Mouse (Mus musculus): ENCODE data around the gene Clasrp.

The Clasrp gene

DNA sequence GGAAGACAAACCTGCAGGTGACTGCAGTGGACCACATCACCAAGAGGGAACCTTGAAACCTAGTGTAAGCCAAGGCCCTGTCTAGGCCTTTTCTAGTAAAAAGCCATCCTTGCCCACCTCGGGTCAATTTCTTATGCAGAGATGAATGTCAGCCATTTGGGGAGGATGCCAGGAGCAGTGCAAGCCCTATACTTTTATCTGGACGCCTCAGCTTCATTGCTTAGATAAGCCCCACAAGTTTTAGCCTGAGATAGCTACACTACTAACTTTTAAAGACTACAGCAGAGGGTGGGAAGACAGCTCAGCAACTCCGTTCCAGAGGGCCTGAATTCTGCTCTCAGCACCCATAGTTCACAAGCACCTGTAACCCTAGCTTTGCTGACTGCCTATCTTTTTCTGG is 40.4 kb downstream of the Clasrp start:
- peak in 1 of 2 experiments; percentile 57 for DNase-seq (ENCODE audit: low spot score in 2 of 2)

DNA sequence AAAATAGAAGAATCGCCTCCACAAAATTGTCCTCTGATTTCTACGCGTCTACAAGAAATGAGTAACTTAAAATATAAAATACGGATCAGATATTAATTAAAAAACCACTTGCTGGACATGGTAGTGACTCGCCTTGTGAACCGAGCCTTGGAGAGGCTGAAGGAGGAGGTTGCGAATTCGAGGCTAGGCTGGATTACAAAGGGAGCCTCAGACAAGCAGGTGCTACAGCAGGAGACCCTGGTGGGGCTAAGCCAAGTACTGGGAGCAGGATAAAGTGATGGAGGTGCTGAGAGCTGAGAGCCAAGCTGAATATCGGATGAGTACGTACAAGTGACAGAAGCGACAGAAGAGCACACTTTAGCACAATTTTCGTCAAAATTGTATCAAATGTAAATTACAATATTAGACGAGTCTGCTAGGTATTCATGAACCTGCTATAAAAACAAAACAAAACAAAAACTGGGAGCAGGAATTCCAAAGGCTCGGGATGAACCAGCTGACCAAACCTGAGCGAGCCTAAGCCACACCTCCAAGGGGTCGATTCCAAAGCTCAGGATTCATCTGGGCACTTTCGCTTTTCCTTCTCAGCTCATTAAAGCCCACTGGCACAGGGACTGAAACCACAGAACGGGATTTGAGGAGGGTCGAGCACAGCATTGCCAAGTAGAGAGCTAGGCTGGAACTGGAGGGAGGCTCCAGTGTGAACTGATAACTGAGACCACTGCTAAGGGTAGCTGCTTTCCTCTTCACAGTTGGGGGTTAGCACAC is 41.5 kb downstream of the Clasrp start, which contains the start of gene Ppp1r37:
Gene Ppp1r37, minus strand, starts transcription at position 434 of the 768 bp plus-strand sequence.
- peak in 1 of 2 experiments; percentile 18 for DNase-seq (ENCODE audit: low spot score in 2 of 2)

DNA sequence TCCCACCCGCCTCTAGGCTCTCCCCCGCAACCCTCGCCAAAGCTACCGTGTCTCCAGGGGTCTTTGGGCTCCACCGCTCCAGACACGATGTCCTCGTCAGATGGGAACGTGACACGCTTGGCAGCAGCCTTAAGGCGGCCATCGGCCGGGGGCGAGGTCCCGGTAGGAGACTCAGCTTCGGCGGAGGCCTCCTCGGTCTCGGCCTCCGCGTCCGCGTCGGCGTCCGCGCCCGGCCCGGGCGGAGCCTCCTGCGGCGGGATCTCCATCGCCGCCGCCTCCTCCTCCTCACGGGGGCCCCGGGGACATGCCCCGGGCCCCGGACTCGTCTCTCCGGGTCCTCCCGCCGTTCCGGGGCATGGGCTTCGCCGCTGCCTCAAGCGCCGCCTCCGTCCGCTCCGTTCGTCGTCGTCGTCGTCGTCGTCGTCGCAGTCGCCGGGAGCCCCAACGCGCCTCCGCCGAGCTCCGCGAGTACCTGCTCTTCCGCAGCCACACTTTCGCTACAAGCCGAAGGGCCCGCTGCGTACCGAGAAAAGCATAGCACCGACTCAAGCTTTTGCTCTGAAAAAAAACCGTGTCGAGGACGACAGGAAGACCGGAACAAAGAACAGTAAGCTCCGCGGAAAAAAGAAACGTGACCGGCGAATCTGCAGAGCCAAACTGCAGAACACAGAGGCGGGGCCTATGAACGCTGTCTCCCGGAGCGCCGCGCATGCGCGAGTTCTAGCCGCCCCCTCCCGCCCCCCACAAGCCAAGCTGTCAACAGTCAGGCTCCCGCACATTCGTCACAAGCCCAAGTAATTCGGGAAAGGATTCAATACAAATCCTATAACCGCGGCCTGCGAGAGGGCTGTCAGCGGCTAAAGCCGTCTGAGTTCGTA is 42.3 kb downstream of the Clasrp start:
- DNase-seq (ENCODE audit: low spot score in 2 of 2), result peak; percentile 93 to 99

DNA sequence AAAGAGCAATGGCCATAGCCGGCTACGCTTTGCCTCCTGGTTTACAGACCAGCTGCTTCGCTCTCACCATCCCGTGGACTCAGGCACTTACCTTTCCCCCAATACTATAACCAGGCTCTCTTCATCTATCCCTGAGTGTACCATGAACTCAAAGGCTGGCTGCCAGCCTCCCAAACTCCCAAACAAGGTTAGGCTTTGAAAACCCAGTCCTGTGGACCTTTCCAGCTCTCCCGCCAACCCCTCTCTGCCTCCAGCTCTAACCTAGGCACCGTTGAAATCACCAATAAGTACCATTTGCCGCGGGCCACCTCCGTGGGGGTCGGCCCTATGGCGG is 42.9 kb downstream of the Clasrp start:
- peak in 1 of 2 experiments; percentile 72 for DNase-seq (ENCODE audit: low spot score in 2 of 2)

DNA sequence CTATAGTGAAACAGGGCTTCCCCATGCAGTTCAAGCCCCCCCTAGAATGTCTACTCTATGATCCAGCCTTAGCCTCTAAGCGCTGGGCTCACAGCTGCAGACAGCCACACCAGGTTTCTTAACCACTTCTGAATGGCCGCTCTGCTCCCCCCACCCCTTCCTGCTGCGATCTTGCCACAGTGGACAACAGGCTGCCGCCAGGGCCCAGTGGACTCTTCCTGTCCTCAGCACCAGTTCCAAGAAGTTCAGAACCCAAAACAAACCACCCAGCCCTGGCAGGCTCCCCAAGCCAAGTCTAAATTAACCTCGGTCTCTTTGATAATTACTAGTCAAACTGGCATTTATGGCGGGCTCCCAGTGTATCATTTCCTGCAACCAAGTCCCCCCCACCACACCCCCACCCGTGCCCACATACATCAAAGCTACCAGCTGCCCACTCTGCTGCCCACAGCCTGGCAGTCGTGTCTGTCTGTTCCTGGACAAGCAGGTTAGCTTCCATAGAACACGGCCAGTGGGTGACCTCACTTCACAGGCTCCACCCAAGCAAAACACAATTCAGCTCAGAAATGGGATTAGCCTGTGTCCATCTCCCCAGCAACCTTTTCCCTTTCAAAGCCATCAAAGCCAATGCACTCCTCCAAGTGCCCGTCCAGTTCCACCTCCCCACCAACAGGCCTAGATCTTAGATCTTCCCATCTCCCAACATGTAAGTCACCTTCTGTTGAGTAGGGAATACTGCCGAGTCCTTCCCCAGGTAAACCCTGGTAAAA is 43.6 kb downstream of the Clasrp start:
- no peak for DNase-seq (ENCODE audit: low spot score in 2 of 2)

DNA sequence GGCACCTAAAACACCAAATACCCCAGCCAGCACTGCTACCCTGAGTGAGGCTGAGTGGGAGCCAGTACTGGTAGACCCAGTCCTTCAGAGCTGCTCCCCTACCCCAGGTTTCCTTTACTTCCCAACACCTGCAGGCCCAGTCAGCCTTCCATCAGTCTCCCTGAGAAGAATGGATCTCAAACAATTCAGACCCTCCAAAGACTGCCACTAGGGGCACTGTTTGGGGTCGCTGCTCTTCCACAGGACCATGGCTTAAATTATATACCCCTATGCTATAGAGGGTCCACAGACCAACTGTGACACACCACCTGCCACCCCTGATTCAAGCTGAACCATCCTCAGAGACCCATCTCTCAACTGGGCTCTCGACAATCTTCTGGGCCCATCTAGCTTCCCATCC is 45.3 kb downstream of the Clasrp start:
- DNase-seq (ENCODE audit: low spot score in 2 of 2), result peak in 1 of 2 experiments; percentile 33

DNA sequence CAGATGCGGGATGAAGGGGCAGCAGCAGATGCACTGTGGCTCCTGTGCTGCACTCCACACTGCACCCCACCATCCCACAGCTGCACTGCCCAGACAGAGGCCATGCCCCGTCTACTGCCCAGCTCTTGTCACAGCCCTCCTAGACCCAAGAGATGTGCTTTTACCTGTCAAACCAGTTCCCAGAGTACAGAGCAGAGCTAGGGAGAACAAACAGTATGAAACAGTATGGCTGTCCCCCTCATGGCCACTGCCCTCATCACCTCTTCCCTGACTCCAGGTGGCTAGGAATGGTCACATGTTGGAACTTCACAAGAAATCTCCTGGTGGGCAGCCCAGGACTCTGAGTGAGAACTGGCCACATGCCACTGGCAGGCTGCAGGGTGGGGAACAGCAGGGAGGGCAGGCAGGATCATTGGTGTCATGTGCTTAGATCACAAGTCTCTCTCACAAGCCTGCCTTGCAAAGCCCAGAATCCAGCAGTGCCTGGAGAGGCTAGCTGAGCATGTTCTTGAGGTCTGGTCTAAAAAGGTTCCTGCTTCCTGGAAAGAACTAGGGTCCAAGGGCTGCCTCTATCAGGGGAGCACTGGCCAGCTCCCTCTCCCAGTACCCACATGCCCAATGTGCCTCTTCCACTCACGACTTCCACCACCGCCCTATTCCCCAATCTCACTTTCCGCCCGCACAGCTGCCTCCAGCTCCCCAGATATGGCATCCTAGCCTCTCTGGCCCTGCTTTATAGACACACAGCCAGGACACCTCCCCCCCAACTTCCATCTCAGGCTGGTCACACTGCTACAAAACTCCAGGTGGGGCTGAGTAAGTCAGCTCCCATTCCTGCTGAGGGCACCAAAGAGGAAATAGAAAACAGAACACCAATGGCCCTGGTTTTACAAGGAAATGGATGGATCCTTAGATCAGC is 46.0 kb downstream of the Clasrp start:
- peak; percentile 42 to 57 for DNase-seq (ENCODE audit: low spot score in 2 of 2)

DNA sequence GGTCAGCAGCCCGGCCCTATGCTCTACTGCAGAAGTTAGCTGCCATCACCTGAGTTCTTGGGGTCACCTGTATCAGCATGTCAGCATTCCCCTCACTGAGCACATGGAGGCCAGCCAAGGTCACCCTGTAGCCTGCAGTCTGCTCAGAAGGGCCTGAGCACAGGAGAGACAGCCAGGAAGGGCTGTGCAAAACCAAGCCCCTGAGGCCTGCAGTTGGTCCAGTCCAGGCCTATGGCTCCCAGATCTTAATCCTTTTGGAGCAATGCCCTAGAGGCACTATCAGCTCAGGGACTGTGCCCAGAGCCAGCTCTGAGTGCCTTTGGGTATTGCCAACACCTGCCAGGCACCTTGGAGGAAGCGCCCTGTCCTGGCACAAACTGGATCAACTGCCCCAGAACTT is 47.2 kb downstream of the Clasrp start:
- no peak for DNase-seq (ENCODE audit: low spot score in 2 of 2)

DNA sequence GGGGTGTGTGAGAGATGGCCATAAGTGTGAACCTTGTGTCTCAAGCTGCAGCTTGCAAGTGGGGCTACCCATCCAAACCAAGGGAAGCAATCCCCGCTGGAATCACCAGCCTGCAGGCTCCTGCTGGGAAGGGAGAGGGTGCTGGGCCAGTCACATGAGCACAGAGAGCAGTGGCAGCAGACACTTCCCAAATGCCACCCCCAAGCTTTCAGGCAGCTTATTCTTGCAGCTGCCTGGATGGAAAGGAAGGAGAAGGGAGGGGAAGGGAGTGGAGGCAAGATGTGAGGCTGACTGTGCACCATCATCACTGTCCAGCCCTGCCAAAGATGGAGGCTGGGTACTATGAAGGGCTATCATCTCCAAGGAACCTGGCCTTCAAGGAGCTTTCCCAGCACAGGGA is 50.1 kb downstream of the Clasrp start:
- no peak for DNase-seq (ENCODE audit: low spot score in 2 of 2)

DNA sequence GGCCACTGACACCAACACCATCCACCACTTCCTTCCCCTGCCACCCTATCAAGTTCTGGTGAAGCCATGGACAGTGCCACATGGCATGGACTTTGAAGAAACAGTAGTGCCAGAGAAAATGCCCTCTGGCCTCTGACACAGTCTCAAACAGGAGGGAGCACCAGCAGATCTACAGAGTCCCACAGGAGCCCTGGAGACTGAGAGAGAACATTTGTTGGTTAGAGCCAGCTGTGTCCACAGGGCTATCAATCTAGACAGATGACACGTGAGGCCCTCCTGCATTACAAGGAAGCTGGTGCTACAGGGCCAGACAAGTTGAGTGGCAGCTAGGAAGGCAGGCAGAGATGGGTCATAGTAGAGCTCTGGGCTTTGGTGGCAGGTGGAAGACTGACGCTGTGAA is 51.8 kb downstream of the Clasrp start:
- no peak for DNase-seq (ENCODE audit: low spot score in 2 of 2)

DNA sequence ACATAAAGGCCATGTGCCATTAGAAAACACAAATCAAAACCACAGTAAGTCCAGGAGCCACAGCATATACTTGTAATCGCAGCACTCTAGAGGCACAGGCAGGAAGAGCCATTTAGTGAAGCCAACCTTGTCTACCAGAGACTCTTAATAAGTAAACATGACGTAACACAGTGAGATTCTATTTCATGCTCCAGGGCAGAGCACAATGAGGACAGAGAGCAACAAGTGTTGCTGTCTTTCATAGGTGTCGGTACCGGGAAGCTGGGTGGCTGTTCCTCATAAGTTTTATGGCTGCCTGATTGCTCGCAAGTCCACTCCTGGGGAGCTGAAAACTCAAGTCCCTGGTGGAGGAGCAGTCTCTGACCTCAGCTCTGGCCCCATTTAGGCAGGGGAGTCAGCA is 52.7 kb downstream of the Clasrp start:
- no peak for DNase-seq (ENCODE audit: low spot score in 2 of 2)

DNA sequence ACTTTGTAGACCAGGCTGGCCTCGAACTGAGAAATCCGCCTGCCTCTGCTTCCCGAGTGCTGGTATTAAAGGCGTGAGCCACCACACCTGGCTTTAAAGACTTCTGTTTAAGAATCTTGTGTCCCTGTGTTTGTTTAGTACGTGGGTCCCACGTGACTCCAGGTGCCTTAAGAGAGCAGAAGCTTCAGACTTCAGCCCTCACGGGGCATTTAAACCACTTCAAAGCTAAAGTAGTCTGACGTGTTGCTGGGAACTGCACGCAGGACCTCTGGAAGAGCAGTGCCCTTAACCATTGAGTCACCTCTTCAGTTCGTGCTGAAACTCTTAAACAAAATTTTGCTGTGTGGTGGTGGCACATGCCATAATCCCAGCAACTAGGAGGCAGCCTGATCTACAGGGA is 54.9 kb downstream of the Clasrp start:
- DNase-seq (ENCODE audit: low spot score in 2 of 2), result no peak

DNA sequence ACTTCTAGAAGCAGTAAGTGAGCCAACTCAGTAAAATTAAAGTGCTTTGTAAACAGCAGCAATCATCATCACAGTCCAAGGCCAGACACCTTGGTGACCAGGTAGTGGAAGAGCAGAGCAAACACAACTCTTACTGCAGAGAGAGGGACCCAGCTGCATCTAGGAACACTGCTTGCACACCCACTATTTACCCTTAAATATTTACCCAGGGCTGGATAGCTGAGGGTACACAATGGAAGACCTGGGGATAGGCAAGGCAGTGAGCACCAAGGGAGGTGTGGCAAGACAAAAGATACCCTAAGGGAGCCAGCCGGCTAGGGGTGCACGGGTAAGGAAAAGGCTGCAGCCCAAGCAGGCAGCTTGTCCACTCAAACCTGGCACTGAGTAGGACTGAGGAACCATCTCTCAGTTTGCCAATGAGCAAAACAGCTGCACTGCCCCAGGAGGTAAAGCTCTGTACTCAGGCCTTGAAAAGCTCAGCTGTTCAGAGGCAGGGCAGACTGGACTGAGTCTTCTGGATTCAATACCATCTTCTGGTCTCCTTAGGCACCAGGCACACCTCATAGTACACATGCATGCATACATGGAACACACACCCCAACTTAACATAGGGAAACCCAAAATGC is 56.8 kb downstream of the Clasrp start:
- no peak for DNase-seq (ENCODE audit: low spot score in 2 of 2)

DNA sequence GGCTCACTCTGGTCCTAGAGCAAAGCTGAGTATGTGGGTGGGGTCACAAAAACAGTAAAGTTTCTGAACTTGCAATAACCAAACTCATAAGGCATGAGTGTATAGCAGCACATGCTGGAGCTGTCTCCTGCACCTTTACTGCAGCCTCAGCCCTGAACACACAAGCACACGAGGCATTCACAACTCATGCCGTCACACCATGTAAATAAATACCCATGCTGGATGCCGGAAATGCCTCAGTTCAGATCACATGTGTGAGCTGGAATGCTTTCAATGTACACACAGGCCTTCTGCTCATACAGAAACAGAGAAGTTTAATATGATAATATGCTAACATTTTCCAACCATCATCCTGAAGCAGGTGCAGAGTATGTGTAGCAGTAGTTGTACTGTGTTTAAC is 58.3 kb downstream of the Clasrp start:
- no peak for DNase-seq (ENCODE audit: low spot score in 2 of 2)

DNA sequence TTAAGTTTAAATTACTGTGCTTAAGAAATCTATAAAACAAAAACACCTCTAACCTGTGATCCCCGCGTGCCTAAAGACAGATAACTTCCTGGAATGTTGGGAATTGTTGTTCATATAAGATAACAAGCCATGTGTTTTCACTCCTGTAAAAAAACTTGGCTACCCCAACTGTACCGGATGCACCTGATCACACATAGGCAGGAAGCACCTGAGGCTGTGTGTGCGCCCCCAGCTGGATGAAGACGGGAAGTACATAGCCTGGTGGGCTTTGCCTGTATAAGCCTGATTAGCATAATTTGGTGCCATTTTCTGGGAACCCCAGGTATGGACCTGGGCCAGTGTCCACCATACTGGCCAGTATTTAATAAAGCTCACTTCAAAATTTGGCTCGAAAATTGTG is 60.7 kb downstream of the Clasrp start:
- DNase-seq (ENCODE audit: low spot score in 2 of 2), result no peak

DNA sequence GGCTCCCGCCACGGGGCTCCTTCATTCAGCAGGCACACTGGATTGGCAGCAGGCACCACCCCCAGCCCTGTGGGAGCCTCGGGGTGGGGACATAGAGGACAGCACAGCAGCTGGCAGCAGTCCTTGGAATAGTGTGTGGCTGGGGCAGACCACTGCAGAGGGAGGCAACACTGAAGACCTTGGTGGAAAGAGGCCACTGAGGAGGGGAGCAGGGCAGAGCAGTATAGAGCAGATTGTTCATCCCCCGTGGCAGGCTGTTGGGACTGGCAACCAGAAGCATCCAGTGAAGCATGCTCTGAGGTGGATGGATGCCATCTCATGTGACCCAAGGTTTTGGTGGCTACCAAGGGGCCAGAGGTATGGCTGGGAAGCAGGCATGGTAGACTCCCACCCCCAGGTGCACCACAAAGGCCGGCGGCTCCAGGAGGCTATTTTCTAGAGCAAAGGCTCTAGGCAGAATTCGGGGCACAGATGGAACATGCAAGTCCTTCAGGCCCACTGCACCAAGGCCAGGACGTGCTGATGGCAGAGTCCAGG is 62.1 kb downstream of the Clasrp start:
- no peak for DNase-seq (ENCODE audit: low spot score in 2 of 2)

DNA sequence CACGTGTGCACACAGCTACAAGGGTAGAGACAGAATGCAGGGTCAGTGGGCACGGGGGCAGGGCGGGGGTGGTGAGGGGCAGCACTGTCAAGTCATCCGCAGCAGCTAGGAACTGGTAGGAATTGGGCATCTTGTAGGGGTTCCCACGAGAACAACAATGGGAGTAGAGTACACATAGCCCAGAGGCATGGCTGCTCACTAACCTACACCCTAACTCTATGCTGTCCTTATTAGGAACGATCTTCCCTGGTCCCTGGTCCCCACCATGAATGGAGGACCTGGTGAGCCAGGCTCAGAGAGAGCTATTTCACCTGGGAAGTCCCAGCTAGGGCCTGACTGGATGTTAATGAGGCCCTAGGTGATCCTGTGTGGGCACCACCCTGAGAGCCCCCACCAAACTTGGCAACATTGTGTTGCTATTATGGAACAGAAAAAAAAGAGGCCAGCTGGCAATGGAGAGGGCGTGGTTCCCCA is 62.6 kb downstream of the Clasrp start:
- no peak for DNase-seq (ENCODE audit: low spot score in 2 of 2)

DNA sequence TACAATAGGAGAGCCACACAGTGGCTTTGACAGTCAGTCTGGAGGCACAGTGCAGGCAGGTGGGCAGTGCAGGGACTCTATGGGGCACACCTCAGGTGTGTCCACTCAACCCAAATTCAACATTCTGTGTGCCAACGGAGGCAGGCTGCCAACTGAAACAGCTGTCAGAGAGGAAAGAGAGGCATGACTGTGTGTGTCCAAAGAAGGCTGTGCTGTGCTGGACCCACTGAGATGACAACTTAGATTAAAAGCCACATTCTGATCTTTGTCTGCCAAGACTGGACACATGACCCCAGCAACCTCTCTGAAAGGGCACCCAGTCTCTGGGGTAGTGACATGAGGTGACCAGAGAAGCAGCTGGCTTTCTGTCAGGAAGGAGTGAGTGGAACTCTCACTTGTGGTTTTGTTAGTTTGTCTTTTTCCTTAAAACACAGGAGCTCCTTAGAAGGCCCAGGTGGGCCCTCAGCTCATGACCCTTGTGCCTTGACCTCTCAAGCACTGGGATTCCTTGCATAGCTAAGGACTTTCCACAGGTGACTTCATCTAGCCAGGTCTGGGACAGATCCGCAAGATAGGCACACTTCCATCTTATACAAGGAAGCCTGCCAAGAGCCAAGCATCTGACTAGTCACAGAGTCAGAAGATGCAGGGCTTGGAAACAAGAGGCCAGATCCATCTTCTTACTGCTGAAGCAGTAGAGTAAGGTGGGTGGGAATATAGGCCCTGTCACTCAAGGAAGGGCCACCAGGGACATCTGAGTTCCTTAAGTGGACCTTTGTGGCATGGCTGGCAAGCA is 63.3 kb downstream of the Clasrp start:
- DNase-seq (ENCODE audit: low spot score in 2 of 2), result no peak

DNA sequence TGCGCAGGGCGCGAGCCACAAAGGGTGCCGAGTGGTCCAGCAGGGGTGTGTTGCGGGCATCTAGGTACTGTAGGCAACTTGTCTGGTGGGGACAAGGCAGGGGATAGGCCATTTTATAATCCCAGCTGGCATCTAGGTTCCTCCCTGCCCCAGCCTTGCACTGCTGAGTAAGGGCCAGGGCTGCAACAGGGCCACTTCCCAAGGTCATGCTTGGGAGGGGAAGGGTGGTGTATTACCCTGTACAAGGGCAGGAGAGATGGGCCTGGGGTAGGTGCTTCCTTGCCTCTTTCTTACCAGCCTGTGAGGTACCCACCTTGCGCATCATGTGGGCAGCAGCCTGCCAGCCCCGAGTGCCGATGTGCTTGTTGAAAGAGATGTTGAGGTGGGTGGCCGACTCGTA is 69.6 kb downstream of the Clasrp start:
- DNase-seq (ENCODE audit: low spot score in 2 of 2), result no peak
